Mouse (Mus musculus) heart, embryonic 13.5 days (tissue): ENCODE results near the gene Tpst2. TPM values are rescaled to one million over a fixed set of nuclear protein-coding genes. Genes with fewer than 3 reads are reported as not detected.

Experiments used
- ATAC-seq: fragments of 200-750 bp; cut with Nextera tagmentation; 2 replicates; pipeline ENCODE4 v1.8.0; 2017; ENCODE audit warnings: moderate TSS enrichment; ENCODE audit not compliant: insufficient number of reproducible peaks, low FRiP score, low TSS enrichment; ENCODE audit errors: extremely low read depth
- H3K27ac ChIP-seq: fragments of 300-500 bp; sonication (generic); replicated peaks from 2 replicates; pipeline ENCODE4 v1.5.1; 2015; ENCODE audit warnings: moderate library complexity, mild to moderate bottlenecking, inconsistent platforms
- H3K27me3 ChIP-seq: fragments of 300-500 bp; sonication (generic); replicated peaks from 2 replicates; pipeline ENCODE4 v1.6.1; 2015; ENCODE audit warnings: mild to moderate bottlenecking, inconsistent platforms
- H3K36me3 ChIP-seq: fragments of 300-500 bp; sonication (generic); 2 replicates; pipeline ENCODE4 v1.6.1; 2015; ENCODE audit warnings: mild to moderate bottlenecking, inconsistent platforms
- H3K4me1 ChIP-seq: fragments of 300-500 bp; sonication (generic); 2 replicates; pipeline ENCODE4 v1.6.1; 2015; ENCODE audit warnings: inconsistent platforms
- H3K4me2 ChIP-seq: fragments of 300-500 bp; sonication (generic); 2 replicates; pipeline ENCODE4 v1.6.1; 2015; ENCODE audit warnings: inconsistent platforms, mild to moderate bottlenecking, moderate library complexity
- H3K4me3 ChIP-seq: fragments of 300-500 bp; sonication (generic); 2 replicates; pipeline ENCODE4 v1.5.1; 2015; ENCODE audit warnings: moderate library complexity, mild to moderate bottlenecking, inconsistent platforms
- H3K9ac ChIP-seq: fragments of 300-500 bp; sonication (generic); 2 replicates; pipeline ENCODE4 v1.6.1; 2015; ENCODE audit warnings: inconsistent platforms, mild to moderate bottlenecking, moderate library complexity
- H3K9me3 ChIP-seq: fragments of 300-500 bp; sonication (generic); 2 replicates; pipeline ENCODE4 v1.6.1; 2016; ENCODE audit warnings: inconsistent platforms
- WGBS: fragments of 180-500 bp; shearing (Covaris S2); methylation state at CpG from one replicate; pipeline ENCODE4 v1.1.7; 2015; ENCODE audit warnings: mixed read lengths; 5-methylcytosine and 5-hydroxymethylcytosine counted together
- polyA plus RNA-seq: library from polyadenylated mRNA; unstranded; fragments of >200 nt; fragmentation: Nextera tagmentation; extraction: Ambion mirVana; gene quantifications from 2 replicates; pipeline ENCODE4 v1.2.1, GENCODE M21; 2015

The Tpst2 gene
- polyA plus RNA-seq, 1 experiment from 2014 or later: 36.8 TPM

GRCm38 (mm10) chr5:112256457-112256856 lies 20.0 kb upstream of the Tpst2 start:
- no peaks in the 10 kb centered on the region for H3K9me3 ChIP-seq
- no peak overlapping the region for H3K4me3 ChIP-seq
- WGBS: 78% methylated on average over 9 of the region's 9 CpGs
- ATAC-seq: no peak
- H3K36me3 ChIP-seq: no peaks in the 10 kb centered on the region
- no peak overlapping the region for H3K27ac ChIP-seq
- H3K27me3 ChIP-seq: peaks cover 48% of the 10 kb centered on the region
- H3K4me1 ChIP-seq: peaks cover 36% of the 10 kb centered on the region
- H3K9ac ChIP-seq: no peak overlapping the region
- H3K4me2 ChIP-seq: no peak overlapping the region

GRCm38 (mm10) chr5:112257896-112258295 lies 18.6 kb upstream of the Tpst2 start:
- ATAC-seq: no peak
- Histone ChIP-seq H3K4me2 (no peak overlapping the region), H3K27me3 (peaks cover 51% of the 10 kb centered on the region), H3K4me1 (peaks cover 27% of the 10 kb centered on the region), H3K27ac (no peak overlapping the region), H3K9me3 (no peaks in the 10 kb centered on the region), H3K9ac (no peak overlapping the region), H3K4me3 (no peak overlapping the region), H3K36me3 (no peaks in the 10 kb centered on the region)
- 70% methylated on average over 3 of the region's 3 CpGs for WGBS

GRCm38 (mm10) chr5:112259862-112260650 lies 16.4 kb upstream of the Tpst2 start:
- Histone ChIP-seq H3K27me3 (peaks cover 64% of the 10 kb centered on the region), H3K9ac (no peak overlapping the region)
- ATAC-seq: no peak

GRCm38 (mm10) chr5:112260818-112261217 lies 15.7 kb upstream of the Tpst2 start:
- Histone ChIP-seq H3K9me3 (no peaks in the 10 kb centered on the region), H3K27me3 (peaks cover 67% of the 10 kb centered on the region), H3K4me1 (peaks cover 6% of the 10 kb centered on the region), H3K36me3 (no peaks in the 10 kb centered on the region), H3K4me3 (no peak overlapping the region), H3K9ac (no peak overlapping the region), H3K4me2 (no peak overlapping the region), H3K27ac (no peak overlapping the region)
- ATAC-seq: no peak
- WGBS: 73% methylated on average over 3 of the region's 3 CpGs

More at GRCm38 (mm10) chr5:112259862-112260650, 16.4 kb upstream of the Tpst2 start:
- H3K27ac ChIP-seq: no peak overlapping the region
- H3K9me3 ChIP-seq: no peaks in the 10 kb centered on the region
- no peak overlapping the region for H3K4me3 ChIP-seq
- 78% methylated on average over 16 of the region's 16 CpGs for WGBS
- no peak overlapping the region for H3K4me2 ChIP-seq
- H3K4me1 ChIP-seq: peaks cover 7% of the 10 kb centered on the region
- H3K36me3 ChIP-seq: no peaks in the 10 kb centered on the region

GRCm38 (mm10) chr5:112264099-112264498 lies 12.4 kb upstream of the Tpst2 start:
- no peaks in the 10 kb centered on the region for H3K36me3 ChIP-seq
- H3K9ac ChIP-seq: no peak overlapping the region
- no peak overlapping the region for H3K4me2 ChIP-seq
- WGBS: 78% methylated on average over 7 of the region's 7 CpGs
- H3K9me3 ChIP-seq: no peaks in the 10 kb centered on the region
- ATAC-seq: no peak
- no peak overlapping the region for H3K27ac ChIP-seq
- peaks cover 71% of the 10 kb centered on the region for H3K27me3 ChIP-seq
- H3K4me1 ChIP-seq: peaks cover 7% of the 10 kb centered on the region
- no peak overlapping the region for H3K4me3 ChIP-seq

GRCm38 (mm10) chr5:112265110-112265509 lies 11.4 kb upstream of the Tpst2 start:
- Histone ChIP-seq H3K9ac (no peak overlapping the region; the same call in 1 of the 2 replicates), H3K4me3 (no peak overlapping the region), H3K27me3 (peaks cover 72% of the 10 kb centered on the region), H3K36me3 (no peaks in the 10 kb centered on the region), H3K4me1 (peaks cover 10% of the 10 kb centered on the region), H3K27ac (no peak overlapping the region), H3K4me2 (no peak overlapping the region), H3K9me3 (no peaks in the 10 kb centered on the region)
- no peak for ATAC-seq
- WGBS: 69% methylated on average over 5 of the region's 5 CpGs

- Histone ChIP-seq H3K27ac (no peak overlapping the region), H3K4me2 (peak overlapping the region; percentile 32)
- no peak for ATAC-seq
Observed at GRCm38 (mm10) chr5:112265515-112265914, 11.0 kb upstream of the Tpst2 start.

GRCm38 (mm10) chr5:112266011-112266777 lies 10.3 kb upstream of the Tpst2 start:
- Histone ChIP-seq H3K4me2 (peak overlapping the region; percentile 32), H3K9ac (no peak overlapping the region)
- WGBS: 56% methylated on average over 9 of the region's 9 CpGs

More at GRCm38 (mm10) chr5:112265515-112265914, 11.0 kb upstream of the Tpst2 start:
- peaks cover 72% of the 10 kb centered on the region for H3K27me3 ChIP-seq
- H3K4me3 ChIP-seq: no peak overlapping the region
- no peaks in the 10 kb centered on the region for H3K9me3 ChIP-seq
- H3K36me3 ChIP-seq: no peaks in the 10 kb centered on the region
- H3K4me1 ChIP-seq: peaks cover 10% of the 10 kb centered on the region
- H3K9ac ChIP-seq: no peak overlapping the region; the same call in 1 of the 2 replicates
- 7% methylated on average over 10 of the region's 10 CpGs for WGBS

GRCm38 (mm10) chr5:112270764-112271541 lies 5.5 kb upstream of the Tpst2 start:
- H3K27me3 ChIP-seq: peaks cover 58% of the 10 kb centered on the region
- H3K4me1 ChIP-seq: peaks cover 9% of the 10 kb centered on the region
- H3K4me3 ChIP-seq: no peak overlapping the region
- no peak overlapping the region for H3K4me2 ChIP-seq
- H3K36me3 ChIP-seq: no peaks in the 10 kb centered on the region
- H3K27ac ChIP-seq: no peak overlapping the region
- H3K9ac ChIP-seq: no peak overlapping the region
- WGBS: 46% methylated on average over 24 of the region's 24 CpGs
- ATAC-seq: no peak
- H3K9me3 ChIP-seq: no peaks in the 10 kb centered on the region

More at GRCm38 (mm10) chr5:112266011-112266777, 10.3 kb upstream of the Tpst2 start:
- Histone ChIP-seq H3K9me3 (no peaks in the 10 kb centered on the region), H3K27ac (no peak overlapping the region), H3K4me3 (no peak overlapping the region), H3K27me3 (peaks cover 76% of the 10 kb centered on the region), H3K4me1 (peaks cover 10% of the 10 kb centered on the region), H3K36me3 (no peaks in the 10 kb centered on the region)
- no peak for ATAC-seq

- peaks cover 18% of the 10 kb centered on the region for H3K4me1 ChIP-seq
- H3K9ac ChIP-seq: no peak overlapping the region
- ATAC-seq: no peak
- H3K9me3 ChIP-seq: no peaks in the 10 kb centered on the region
- peaks cover 38% of the 10 kb centered on the region for H3K27me3 ChIP-seq
- no peaks in the 10 kb centered on the region for H3K36me3 ChIP-seq
- no peak overlapping the region for H3K4me2 ChIP-seq
- H3K27ac ChIP-seq: no peak overlapping the region
- WGBS: 62% methylated on average over 2 of the region's 2 CpGs
- no peak overlapping the region for H3K4me3 ChIP-seq
Observed at GRCm38 (mm10) chr5:112272934-112273333, 3.6 kb upstream of the Tpst2 start.
